Mouse (Mus musculus) naive thymus-derived CD4-positive, alpha-beta T cell, adult 2 months (primary cell): ENCODE measurements around the gene Olfr1491.

Experiments
- DNase-seq: peaks from one replicate; pipeline ENCODE4 v3.0.0-alpha.2; 2011; ENCODE audit warnings: low read depth

The Olfr1491 gene

GRCm38 (mm10) chr19:13696968-13697367 lies at the start of gene Olfr1491:
TSS of gene Olfr1491 (plus strand) at chr19:13697268.
- DNase-seq = no peak

GRCm38 (mm10) chr19:13650791-13651190 lies 46.3 kb upstream of the Olfr1491 start, which contains the start of gene Olfr1490:
TSS of gene Olfr1490 (plus strand) at chr19:13651091.
- DNase-seq = no peak

- no peak for DNase-seq
Measured at GRCm38 (mm10) chr19:13722978-13723377, 25.9 kb downstream of the Olfr1491 start, which contains the start of gene Olfr1493-ps1. TSS of gene Olfr1493-ps1 (plus strand) at chr19:13723278.

GRCm38 (mm10) chr19:13739428-13739827 lies 42.4 kb downstream of the Olfr1491 start, which contains the start of gene Olfr1494:
TSS of gene Olfr1494 (plus strand) at chr19:13739728.
- DNase-seq = no peak

GRCm38 (mm10) chr19:13749366-13749765 lies 52.3 kb downstream of the Olfr1491 start:
- no peak for DNase-seq
